Mouse (Mus musculus) liver, adult (tissue): ENCODE measurements around the gene Naa35.
A peak's percentile ranks its signal among the peaks of the same experiment; 100 is the strongest.

Experiments used
- GATA4 ChIP-seq: IDR thresholded peaks from 2 replicates; pipeline ENCODE4 v1.6.1; 2014; ENCODE audit warnings: mild to moderate bottlenecking, low read length; ENCODE audit not compliant: insufficient replicate concordance

Gene Naa35

DNA sequence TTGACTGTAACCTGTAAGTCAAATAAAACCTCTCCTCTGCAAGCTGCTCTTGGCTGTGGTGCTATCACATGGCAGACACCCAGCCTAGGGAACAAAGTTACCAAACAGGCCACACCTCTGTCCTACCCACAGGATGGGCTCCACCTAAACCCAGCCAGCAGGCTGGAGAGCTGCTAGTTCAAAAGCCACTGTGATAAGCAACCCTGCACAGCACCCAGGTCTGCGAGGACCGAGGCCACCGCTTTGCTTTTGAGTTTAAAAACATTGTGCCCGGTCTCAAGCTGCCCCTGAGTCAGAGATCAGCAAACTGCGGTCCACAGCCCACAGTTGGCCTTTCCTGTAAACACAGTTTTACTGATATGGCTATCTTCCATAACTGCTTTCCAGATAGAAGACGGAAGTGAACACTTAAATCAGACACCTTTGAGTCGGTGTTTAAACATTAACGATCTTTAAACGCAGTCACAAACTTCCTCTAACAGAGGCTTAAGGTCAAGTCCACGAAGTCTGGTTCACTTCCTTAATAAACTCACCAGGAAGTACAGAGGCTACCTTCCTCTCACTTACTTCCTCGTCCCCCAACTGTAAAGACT lies 83.5 kb downstream of the Naa35 start:
- TF ChIP-seq GATA4 = peak; percentile 85; the same call in 1 of the 2 replicates

GRCm38 (mm10) chr13:59669946-59670345 lies 84.9 kb downstream of the Naa35 start:
- TF ChIP-seq GATA4 = no peak

GRCm38 (mm10) chr13:59671521-59671920 lies 86.5 kb downstream of the Naa35 start:
- no peak for TF ChIP-seq GATA4

DNA sequence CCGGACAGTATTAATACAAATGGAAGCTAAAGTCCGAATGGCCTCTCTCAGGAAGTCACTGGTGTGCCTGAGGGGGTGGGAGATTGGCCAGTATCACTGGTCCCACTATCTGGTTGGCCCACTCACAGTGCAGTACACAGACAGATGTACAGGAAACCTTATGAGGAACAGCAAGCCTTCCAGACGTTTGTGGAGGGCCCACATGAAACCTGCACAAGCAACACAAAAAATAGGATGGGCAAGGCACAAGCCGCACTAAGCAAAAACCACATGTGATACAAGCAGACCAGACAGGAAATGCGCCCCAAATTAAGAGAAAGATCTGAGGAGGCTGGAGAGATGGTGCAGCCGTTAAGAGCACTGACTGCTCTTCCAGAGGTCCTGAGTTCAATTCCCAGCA lies 87.2 kb downstream of the Naa35 start:
- TF ChIP-seq GATA4 = no peak

DNA sequence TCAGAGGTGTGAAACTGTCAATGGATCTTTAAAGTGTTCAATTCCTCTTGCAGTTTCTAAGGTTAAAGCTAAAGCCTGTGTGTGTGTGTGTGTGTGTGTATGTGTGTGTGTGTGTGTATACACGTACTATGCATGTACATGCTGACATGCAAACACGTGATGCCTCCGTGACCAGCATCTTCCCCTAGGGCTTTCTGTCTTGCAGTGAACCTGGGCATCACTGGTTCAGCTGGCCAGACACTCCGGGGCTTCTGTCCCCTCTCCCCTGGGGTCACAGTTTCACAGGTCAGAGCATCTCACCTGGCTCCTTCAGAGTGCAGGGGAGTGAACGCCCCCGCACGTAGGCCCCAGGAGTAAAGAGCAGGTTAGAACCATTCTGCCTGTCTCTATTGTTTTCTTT lies 88.5 kb downstream of the Naa35 start:
- no peak for TF ChIP-seq GATA4

- TF ChIP-seq GATA4 = no peak
Measured at GRCm38 (mm10) chr13:59674215-59674614, 89.2 kb downstream of the Naa35 start.

GRCm38 (mm10) chr13:59674761-59675150 lies 89.7 kb downstream of the Naa35 start:
- no peak for TF ChIP-seq GATA4

DNA sequence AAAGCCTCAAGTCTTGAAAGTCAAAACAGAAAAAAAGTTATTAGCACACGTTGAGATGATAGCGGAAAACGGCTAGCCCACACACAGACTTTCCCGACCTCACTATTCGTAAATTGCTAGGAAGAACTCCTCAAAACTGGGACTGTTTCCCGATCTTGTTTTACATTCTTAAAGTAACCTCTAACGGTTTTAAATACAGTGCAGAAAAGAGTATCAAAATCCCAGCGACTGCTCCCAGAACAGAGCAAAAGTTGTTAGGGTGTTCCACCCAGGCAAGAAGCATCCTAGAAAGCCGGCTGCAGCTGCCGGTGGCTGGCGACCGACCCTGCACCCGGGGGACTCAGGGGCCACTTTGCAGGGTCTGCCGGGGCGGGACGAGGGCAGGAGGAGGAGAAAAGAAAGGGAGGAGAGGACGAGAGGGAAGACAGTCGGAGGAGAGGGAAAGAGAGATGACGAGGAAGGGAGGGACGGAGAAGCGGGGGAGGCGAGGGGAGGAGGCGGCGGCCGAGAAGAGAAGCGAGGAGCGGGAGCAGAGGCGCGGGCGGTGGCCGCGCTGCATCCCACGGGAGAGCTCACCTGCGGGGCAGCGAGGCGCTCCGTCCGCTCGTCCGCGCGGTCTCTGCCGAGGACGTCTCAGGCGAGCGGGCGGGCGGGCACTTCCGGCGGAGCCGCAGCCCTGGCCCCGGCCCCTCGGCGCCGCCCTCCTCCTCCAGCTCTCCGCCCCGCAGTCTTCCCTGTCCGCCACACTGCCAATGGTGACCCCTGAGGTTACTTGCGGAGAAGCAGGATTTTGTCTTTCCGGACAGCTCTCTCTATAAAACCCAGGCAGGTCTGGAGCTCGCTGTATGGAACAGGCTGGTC lies 90.3 kb downstream of the Naa35 start, which contains the start of gene Golm1:
TSS of gene Golm1 (minus strand) at position 661 of the 861 bp plus-strand sequence.
- no peak for TF ChIP-seq GATA4

DNA sequence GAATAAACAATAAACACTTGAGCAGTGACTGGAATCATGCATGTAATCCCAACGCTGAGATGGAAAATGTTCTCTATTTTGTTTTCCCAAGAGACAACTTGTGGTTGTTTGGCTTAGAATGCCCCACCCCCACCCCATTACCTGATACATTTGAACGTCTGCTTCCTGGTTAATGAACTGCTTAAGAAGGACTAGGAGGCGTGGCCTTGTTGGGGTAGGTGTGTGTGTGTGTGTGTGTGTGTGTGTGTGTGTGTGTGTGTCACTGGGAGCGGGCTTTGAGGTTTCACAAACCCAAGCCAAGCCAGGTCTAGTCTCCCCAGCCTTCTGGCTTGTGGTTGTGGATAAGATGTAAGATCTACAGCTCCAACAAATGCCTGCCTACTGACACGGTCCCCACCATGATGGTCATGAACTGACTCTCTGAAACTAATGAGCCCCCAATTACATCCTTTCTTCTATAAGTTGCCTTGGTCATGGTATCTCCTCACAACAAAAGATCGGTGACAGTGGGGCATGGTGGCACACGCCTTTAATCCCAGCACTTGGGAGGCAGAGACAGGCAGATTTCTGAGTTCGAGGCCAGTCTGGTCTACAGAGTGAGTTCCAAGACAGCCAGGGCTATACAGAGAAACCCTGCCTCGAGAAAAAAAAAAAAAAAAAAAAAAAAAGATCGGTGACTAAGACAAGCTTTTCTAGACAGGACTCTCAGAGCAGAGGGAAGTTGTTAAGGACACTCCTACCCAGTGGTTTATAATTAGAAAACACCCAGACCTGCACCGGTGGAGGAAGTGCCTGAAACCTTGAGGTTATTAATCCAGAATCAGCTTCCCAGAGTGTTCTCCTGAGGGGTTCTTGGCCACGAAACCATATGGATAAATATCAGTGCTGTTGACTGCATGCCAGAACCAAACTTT lies 91.5 kb downstream of the Naa35 start:
- no peak for TF ChIP-seq GATA4

DNA sequence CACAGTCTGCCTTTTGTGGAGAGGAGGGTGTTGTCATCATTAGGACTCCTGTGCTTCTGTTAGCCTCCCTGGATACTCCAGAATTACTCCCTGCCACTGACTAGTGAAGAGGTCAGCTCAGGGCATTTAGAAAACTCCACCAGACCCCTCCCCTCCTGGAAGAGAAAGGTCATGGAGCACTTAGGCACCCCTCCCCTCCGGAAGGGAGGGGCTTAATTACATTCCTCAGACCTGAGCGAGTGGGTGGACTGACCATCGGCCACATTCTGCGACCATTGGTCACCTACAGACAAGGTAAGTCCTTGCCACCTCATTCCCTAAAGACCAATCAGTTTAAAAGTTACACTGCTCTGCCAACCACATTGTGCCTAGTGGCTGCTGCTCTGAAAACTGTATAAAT lies 94.2 kb downstream of the Naa35 start:
- TF ChIP-seq GATA4 = no peak

GRCm38 (mm10) chr13:59679908-59680307 lies 94.8 kb downstream of the Naa35 start:
- no peak for TF ChIP-seq GATA4

- no peak for TF ChIP-seq GATA4
Measured at GRCm38 (mm10) chr13:59682629-59683028, 97.6 kb downstream of the Naa35 start.

GRCm38 (mm10) chr13:59685236-59685635 lies 100.2 kb downstream of the Naa35 start:
- no peak for TF ChIP-seq GATA4
